Mouse (Mus musculus): ENCODE data around the gene Ptpn13.

Gene Ptpn13

DNA sequence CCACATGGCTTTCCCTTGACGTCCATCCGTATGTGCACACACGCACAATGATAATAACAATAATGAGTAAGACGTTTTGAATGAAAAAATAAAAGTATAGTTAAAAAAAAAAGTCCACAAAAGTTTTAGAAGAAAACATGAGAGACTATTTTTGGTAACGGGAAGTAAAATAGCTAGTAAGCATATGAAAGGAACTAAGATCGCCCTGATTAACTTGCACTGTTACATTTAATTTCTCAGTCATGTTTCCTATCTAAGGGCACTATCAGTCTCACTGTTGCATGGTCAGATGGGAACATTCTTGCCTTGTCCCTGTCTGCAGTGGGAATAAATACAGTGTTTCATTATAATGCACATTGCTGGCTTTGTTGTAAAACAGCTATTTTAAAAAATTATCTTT is 2.4 kb upstream of the Ptpn13 start:
- no peak for DNase-seq (ENCODE audit: low spot score in 2 of 2)

DNA sequence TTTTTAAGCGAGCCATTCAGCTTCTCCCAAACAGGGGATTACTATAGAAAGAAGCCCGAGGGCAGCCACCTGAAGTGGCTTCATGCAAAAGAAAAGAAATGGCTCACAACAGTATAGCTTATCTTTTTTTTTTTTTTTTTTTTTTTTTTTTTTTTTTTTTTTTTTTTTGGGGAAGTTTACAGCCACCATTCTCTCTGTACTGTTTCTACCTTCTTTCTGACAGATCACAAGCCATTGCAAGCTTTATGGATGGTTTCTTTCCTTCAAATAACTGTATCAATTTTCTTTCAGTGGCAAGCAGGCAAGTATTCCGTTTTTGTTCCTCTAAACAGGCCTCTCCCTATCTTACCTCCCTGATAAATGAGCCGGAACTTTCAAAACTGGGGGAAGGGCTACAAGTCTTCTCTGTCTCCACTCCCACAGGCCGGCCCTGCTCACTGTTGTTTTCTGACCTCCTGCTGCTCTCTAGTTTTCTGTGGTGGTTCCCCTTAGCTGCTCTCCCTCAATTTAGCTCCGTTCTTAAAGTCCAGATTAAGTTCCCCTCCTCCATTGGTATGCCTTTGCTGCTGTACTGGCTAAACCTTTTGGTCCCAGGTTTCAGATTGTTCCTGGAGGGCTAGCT is 1.6 kb upstream of the Ptpn13 start:
- DNase-seq (ENCODE audit: low spot score in 2 of 2) = no peak

DNA sequence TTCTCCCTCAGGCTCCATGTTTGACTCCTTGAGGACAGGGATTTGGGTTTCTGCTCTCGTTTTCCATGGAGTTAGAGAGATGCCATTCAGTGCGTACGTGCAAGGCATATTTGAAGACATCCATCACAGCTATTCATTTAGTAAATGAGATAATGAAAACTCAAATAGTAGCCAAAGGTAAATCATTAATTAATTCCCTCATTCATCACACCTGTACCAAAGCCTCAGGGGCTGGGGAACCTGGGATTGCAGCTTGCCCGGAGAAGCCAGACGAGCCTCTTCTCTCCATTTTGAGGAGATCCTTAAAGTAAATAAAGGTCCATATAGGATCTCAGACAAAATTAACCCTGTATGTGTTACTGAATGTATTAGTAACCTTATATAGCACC is 1.1 kb upstream of the Ptpn13 start:
- no peak for DNase-seq (ENCODE audit: low spot score in 2 of 2)

DNA sequence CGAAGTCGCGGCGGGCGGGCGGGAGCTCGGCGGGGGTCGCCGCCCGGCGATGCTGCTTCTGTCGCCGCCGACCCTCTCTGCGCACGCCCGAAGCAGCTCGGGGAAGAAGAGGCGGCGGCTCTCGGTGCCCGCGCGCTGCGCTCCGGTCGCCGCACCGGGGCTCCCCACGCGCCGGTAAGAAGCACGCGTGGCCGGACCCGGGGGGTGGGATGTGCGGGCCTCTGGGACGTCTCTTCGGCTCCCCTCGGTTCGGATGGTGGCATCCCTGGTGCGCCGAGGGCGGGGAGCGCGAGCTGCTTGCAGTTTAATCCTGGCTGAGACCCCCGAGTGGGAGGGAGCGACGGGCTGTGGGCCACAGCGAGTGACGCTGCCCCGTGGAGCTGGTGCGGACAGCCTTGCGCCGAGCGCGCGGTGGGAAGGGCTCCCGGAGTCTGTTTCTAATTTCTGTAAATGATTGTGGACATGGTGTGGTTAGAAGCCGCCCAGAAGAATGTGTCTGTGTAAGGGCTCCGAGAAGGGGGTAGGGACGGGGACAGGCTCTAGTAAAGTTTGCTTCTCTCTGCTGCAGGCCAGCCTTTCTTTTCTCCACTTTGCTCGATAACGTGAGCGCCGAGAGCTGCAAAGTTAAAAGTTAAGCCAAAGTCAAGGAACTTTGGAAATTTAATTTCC is 505 bp downstream of the Ptpn13 start:
- DNase-seq (ENCODE audit: low spot score in 2 of 2) = peak; percentile 45 to 63

DNA sequence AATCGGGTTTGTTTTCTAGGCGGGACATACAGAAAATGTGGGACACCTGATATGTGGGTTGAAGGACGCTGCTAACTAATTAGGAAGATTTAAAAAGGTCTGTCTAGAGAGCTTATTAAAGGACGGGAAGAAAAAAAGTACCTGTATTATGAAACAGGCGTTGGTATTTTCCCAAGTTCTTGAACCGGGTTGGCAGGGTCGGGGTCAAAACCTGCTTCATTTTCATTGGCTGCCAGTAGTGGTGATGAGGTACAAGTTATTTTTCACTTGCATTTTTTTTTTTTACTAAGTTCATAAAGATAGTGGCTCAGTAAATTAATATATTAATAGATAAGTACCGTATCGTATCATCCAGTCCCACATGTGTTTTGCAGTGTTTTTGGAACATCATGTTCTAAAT is 1.3 kb downstream of the Ptpn13 start:
- DNase-seq (ENCODE audit: low spot score in 2 of 2) = no peak

DNA sequence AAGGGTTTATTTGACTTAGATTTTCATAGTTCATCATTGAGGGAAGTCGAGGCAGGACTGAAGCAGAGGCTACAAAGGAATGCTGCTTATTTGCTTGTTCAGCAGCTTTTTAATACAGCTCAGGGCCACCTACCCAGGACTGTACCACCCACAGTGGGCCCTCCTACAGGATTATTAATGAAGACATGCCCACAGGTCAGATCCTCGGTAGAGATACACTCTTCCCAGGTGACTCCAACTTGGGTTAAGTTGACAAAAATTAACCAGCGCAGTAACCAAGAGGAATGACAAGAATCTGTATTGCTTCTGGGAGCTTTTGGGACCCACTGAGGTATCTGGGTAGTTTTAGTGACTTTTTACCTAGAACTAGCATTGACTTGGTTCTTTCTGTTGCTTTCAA is 6.0 kb downstream of the Ptpn13 start:
- DNase-seq (ENCODE audit: low spot score in 2 of 2) = no peak

DNA sequence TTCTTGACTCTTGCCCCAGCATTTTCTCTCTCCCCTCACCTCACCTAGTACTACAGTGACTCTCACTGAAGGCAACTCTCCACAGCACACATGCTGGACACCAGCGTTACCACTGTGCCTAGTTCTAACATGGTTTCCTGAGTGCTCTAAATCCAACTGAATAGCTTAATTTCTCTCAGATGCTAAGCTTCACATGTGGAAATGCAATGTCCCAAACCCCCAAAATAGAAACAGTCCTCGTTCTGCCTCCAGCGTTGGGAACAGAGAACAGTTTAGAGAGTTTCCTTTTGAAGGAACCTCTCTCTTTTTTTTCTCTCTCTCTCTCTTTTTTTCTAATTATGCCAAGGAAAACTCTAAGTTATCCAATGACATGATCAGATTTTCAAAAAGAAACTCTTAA is 6.5 kb downstream of the Ptpn13 start:
- DNase-seq (ENCODE audit: low spot score in 2 of 2) = no peak

DNA sequence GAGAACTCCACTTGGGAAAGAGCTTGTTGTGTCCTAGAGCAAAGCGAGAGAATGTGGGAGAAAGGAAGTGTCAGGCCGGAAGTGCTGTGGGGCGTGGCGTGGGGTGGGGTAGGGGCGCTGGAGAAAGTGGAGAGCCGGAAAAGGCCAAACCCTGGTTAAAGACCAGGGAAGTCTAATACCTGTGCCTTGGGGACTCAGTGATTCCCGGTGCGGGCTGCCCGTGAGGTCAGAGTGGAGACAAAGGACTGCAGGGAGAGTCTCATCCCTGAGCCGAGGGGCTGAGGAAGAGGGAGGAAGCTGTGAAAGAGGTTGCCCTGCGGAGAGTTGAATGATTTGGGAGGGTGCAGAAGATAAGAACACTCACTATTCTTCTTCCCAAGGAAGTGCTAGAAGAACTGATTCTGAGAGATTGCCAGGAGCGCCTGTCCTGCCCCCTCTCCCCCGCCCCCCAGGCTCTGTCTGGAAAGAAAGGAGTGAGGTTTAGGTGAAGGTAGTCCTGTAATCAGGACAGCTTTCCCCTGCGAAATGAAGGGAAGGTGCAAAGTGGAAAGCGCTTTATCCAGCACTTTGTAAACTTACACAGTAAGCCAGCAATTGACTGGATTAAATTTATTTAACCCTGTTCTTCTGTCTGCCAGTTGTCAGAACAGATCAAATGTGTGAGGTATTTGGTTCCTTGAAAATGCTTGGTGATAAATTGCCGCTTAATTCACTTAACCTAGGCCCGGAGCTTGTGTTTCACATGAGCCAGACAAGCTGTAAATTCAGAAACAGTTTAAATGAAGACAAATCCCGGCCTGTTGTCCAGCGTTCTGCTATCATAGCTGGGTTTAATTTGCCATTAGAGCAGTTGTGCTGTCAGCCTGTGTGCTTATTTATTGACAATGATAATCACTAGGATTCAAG is 11.3 kb downstream of the Ptpn13 start:
- no peak for DNase-seq (ENCODE audit: low spot score in 2 of 2)

DNA sequence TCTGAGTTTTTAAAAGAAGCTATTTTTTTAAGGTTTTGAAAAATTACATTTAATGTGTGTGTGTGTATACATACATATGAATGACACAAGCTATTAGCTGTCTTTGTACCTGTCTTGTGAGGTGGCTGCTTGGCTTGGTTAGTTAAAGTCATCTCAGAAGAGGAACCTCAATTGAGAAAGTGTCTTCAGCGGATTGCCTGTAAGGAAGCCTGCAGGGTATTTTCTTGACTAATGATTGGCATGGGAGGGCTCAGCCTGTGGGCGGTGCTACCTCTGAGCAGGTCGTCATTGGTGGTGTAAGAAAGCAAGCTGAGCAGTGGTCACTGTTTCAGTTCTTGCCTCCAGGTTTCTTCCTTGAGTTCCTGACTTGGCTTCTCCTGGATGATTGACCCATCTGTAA is 12.7 kb downstream of the Ptpn13 start:
- no peak for DNase-seq (ENCODE audit: low spot score in 2 of 2)

DNA sequence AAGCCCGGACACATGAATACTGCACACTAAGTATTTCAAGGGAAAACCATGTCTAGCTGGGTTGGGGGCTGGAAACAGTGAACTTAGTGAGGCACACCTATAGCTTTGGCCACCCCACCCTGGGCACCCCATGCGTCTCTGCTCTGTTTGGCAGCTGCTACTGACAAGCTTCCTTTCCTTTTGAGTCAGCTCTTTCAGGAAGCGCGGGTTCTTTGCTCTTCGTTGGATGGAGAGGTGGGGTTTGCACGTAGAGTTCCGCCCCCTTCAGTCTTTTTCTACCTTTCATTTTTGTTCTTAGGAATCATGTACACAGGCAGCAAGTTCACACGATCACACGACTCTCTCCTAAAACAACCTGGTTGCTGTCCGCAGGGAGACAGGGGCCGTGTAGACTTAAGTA is 14.2 kb downstream of the Ptpn13 start:
- no peak for DNase-seq (ENCODE audit: low spot score in 2 of 2)

DNA sequence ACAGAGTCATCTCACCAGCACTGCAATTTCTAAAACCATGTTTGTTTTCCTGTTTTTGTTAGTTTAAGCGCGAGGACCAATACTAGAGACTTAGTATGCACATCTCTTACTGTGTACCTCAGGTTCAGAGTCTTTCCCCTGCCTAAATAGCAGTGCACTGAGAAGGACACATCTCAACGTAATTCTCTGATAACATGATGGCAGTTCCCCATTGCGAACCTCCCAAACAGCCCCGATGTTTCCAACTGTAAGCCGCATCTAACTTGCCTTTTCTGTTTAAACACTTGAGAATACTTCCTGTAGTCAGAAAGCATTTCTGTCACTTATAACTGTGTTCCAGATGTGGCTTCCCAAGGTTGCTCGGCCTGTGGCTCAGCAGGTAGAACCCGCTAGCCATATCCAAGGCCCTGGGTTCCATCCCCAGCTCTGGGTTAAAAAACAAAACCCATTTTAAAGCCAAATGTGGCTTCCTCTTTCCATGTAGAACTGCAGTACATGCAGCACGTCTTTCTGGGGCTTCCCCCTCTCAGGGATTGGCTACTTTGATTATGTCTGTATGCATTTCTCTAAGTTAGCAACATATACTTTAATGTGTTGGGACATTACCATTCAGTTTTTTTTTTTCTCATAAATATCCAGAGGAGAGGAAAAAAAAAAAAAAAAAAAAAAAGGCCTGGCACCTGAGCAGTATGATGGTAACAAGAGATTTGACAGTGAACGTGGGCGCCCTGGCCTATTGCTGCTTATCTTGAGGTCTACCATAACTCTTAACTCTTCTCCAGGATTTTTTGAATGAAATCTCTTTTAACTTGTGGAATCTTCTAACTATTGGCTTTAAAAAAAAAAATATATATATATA is 15.7 kb downstream of the Ptpn13 start:
- no peak for DNase-seq (ENCODE audit: low spot score in 2 of 2)

DNA sequence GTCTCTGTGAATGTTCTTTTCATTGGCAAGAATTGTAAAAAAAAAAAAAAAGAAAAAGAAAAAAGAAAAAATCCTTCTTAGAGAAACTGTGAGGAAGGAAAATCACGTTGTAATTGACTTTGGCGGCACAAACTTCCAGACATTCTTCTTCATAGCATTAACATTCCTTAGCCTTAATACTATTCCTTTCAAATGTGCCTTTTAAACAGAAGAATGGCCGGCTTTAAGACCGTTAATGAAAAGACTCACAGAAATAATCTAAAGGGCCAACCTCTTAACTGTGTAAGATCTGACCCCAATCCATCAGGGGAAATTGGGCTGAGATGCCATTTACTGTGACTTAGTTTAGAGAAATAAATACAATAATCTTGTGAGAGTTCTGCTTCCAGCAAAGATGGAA is 16.7 kb downstream of the Ptpn13 start:
- DNase-seq (ENCODE audit: low spot score in 2 of 2) = no peak

DNA sequence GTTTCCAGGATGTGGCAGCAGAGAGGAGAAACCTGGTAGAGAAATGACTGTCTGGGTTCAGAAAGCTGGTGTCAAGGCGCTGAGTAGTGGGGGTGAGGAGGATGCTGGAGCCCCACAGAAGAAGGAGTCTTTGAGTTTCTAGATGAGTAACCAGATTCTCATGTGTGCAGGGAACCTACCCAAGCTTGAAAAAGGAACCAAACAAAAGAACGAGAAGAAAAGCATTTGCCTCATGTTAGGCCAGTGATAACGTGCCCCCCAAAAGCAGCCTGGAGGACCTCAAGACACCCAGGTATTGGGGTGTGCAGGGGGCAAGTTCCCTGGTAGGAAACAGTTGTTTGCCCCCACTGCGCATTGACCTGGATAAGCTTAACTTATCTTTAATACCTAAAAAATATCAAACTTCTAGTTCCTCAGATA is 17.3 kb downstream of the Ptpn13 start:
- no peak for DNase-seq (ENCODE audit: low spot score in 2 of 2)

DNA sequence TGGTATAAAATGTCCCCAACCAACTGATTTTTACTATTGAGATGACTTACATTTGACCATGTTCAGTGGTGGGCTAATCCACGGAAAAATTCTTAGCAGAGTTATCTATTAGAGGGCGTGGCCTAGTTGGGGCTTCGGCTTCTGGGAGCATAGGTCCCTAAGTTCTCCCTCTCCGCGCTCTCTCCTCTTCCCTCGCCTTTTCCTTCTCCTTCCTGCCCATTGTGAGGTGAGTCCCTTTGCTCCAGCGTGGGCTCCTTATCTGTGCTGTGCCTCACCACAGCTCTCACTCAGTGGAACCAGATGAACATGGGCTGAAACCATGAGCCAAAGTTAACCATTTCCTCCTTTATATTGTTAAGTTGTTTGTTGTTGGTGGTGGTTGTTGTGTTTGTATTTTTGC is 17.9 kb downstream of the Ptpn13 start:
- DNase-seq (ENCODE audit: low spot score in 2 of 2) = no peak

DNA sequence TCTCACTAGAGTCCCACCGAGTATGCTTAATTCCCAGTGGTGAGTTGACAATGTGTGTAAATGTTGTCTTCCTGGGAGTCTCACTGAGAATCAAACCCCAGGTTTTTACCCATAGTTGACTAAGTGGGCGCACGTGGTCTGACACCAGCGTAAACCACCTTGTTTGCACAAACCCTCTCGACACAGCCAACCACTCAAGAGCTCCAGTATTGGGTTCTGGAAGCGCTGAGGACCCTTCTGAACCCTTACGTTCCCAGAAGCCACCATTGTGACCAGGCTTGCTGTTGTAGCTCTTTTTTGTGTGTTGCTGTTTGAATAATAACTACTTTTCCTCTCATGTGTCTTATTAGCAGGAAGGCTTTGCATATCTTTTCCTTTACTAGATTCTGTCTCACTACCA is 20.4 kb downstream of the Ptpn13 start:
- no peak for DNase-seq (ENCODE audit: low spot score in 2 of 2)

DNA sequence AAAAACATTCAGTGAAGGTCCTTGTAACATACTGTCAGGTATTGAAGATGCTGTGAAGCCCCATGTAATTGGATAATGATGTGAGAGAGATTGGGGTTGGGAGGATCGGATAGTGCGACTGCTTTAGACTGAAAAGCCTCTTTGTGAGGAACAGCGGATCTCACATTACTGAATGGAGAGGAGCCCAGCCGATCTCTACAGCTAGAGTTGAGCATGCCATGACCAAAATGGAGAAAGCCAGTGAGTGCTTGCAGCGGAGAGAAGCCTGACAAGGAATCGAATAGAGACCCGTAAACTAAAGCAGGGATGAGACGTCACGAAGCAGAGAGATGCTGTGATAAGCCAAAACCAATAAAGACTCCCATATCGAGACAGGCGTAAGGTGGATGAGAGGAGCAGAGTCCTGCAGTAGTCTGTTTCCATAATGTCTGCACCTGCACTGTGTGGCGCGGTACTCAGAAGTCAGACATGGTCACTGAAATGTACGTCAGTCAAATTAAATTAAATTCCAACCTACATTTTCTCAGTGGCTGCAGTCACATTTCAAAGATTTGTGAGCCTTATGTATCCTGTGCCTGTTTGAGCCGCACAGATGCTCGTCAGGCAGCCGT is 22.9 kb downstream of the Ptpn13 start:
- DNase-seq (ENCODE audit: low spot score in 2 of 2) = no peak

DNA sequence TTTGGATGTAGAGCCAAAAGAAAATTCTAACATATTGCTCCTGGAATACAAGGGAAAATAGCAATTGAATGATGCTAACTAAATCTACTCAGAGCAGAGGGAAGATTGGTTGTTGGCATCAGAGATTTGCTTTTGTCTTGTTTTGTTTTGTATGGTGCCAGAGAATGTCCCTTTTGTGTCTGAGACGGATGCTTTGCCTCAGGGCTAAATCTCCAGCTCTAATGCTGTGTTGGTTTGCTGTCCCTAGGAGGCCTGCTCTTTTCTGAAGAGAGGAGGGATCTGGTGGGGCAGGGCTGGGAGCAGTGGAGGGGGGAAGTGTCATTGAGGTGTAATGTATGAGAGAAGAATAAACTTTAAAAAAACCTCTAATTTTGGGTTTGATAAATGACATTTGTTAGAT is 23.5 kb downstream of the Ptpn13 start:
- DNase-seq (ENCODE audit: low spot score in 2 of 2) = no peak

DNA sequence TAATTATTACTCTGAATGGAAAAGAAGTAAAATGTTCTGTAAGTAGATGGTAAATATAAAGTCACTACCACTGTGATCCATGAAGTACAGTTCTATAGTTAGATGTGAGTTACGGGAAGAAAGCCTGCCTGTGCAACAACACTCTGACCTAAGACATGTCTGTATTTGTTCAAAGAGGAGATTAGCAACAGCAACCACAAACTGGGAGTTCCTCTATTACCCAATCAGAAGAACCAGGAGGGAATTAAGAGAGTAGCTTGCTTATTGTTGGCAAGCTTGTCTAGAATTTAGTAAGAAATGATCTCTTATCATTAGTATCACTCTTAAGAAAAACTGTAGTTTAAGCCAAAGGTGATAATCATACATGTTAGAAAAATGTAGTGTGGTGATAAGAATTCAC is 25.7 kb downstream of the Ptpn13 start:
- DNase-seq (ENCODE audit: low spot score in 2 of 2) = no peak

DNA sequence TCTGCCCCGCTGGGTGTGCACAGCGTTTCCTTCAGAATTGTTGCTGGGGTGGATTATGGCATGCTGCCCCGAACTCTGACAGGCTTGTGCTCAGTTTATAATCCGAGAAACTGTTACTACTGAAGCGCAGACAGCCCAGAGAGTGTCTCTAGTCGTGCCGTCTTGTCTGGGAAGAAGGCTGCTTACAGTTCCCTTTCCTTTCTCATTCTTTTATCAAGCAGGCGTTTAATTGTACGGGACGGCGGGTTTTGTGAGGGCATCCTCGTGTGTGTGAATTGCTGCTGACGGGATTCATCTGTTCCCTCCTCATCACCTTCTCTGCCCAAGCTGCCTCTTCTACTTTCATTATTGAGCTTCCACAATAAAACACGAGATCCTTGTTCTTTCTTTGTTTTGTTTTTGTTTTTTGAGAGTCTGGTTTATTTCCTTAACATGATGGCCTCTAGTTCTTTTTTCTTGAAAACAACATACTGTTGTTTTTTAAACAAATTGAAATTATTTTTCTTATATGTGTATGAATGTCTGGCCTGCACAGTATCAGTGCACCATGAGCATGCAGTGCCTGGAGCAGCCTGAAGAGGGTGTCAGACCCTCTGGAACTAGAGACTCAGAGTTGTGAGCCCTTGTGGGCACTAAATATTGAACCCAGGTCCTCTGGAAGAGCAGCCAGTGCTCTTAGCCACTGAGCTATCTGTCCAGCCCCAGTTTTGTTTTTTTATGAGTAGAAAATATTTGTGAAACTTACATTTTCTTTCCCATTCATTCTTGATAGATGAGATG is 28.6 kb downstream of the Ptpn13 start:
- DNase-seq (ENCODE audit: low spot score in 2 of 2) = no peak

DNA sequence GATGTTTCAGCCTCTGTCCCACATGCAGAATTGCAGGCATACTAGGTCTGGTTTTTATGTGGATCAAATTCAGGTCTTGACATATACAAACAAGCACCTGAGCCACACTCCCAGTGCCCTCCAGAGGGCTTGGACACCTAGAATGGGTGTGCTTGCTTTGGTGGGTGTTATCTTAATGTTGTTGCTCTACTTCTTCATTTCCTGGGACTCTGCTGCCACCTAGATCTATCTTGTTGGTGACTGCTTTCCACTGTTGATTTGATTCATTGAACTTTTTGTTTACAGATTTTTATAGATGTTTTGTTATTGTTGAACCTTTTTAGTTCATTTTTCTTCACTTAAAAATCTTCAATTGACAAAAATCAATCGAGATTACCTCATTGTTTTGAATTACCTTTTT is 31.8 kb downstream of the Ptpn13 start:
- DNase-seq (ENCODE audit: low spot score in 2 of 2) = no peak

DNA sequence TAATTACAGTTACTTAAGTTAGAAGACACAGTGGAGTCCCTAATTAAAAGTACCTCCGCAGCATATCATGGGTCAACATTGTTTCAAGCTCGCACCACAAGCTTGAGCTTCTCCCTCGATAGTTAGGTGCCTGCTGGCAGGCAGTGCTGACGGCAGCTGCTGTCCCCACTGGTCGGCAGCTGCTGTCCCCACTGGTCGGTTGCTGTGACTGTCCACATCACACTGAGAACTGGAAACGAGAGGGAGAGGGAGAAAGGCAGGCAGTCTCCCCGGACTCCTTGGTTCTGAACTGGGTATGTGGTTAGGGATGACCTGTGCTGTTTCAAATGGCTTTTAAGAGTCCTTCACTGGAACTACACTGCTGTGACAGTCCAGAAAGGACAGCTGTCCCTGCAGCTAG is 33.4 kb downstream of the Ptpn13 start:
- DNase-seq (ENCODE audit: low spot score in 2 of 2) = no peak
